Mouse (Mus musculus): ENCODE measurements around the gene Stx1b.
"Not testable (repeated sequence)": the region's sequence is repeated elsewhere in the genome, so short reads cannot be mapped to it uniquely, and the experiment has no call there.

The Stx1b gene

DNA sequence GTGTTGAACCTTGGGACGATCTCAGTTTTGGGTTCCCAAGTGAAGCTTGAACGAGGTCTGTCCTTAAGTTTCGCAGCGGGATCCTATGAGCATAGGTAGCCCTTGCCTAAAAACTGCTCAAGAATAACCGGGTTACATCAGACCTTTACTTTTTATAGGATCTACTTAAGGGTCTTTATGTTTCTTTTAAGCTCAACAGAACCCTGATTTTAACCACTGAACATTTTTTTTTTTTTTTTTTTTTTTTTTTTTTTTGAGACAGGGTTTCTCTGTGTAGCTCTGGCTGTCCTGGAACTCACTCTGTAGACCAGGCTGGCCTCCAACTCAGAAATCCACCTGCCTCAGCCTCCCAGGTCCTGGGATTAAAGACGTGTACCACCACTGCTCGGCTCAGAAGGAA is 48.5 kb downstream of the Stx1b start:
- not testable (repeated sequence) for DNase-seq

DNA sequence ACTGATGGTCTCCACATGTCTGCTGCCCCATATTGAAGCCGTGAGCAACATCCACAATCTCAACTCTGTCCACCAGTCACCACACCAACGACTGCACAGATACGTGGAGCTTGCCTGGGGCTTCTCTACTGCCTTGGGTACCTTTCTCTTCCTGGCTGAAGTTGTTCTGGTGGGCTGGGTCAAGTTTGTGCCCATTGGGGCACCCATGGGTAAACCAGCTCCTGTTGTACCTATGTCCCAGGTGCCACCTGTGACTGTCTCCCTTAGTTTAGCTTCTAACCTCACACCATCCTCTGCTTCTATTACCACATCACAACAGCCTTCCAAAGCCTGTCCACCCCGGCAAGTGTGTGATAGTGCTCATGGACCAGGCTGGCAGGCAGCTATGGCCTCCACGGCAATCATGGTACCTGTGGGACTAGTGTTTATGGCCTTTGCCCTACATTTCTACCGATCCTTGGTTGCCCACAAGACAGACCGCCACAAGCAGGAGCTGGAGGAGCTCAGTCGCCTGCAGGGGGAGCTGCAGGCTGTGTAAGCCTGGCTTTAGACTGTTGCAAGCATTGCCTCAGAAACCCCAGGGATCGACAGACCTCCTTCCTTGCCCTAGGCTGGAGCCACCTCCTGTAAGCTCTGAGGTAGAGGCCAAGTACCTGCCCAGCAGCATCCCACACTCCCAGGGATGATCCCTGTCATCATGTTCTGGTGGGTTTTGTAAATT is 50.5 kb downstream of the Stx1b start:
- peak; percentile 84 for DNase-seq

GRCm38 (mm10) chr7:127772557-127772956 is 51.8 kb downstream of the Stx1b start:
- DNase-seq = no peak

GRCm38 (mm10) chr7:127772080-127772479 is 52.3 kb downstream of the Stx1b start:
- DNase-seq = no peak

DNA sequence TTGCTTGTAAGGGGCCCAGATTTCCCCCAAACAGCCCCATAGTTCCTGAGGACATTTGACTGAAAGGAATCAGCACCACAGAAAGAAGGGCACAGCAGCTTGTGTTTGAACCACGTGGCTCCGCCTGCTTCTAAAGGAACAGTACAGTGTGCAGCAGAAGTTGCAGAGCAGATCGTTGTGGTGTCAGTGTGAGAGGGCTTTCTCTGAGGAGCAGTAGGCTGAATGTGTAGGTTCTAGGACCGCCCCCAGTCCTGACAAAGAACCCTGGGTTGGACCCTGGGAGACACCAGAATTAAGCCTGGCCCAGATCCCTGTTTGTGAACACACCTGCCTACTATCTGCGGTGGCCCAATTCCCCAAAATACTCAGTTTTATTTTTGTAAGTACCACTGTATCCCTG is 53.1 kb downstream of the Stx1b start:
- DNase-seq = no peak

DNA sequence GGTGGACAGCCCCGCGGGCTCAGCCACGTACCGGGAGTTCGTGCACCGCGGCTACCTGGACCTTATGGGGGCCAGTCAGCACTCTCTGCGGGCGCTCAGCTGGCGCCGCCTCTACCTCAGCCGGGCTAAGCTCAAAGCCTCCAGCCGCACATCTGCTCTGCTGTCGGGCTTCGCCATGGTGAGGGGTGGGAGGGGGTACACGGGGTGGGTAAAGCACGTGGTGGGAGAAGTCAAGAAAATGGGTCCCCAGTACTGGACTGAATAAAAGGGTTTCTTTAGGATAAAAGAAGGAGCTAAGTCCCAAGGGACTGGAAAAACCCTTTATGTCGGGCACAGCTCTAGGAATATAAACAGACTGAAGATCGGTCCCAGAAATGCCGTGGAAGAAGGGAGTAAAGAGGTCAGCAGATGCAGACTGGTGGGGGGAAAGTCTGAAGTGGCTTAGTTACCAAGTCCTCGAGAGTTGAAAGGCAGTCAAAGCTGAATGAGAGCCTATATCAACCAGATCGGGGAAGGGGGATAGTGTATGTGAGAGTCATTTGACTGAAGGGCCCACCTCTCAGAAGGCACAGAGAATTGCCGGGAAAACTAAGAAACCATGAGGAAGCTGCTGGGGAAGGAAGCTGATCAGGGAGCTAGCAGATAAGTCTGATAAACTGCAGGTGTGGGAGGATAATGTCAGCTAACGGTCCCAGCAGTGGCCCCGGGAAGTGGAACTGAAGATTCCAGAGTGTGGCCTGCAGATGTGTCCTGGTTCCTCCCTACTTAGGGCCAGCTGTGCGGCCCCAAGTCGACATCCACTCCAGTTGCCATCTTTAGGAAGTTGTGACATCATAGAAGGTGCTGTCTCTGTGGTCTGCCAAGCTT is 54.1 kb downstream of the Stx1b start:
- DNase-seq = no peak

GRCm38 (mm10) chr7:127769651-127770038 is 54.7 kb downstream of the Stx1b start, which contains the start of gene Orai3:
Orai3 (plus strand) TSS chr7:127769815.
- peak; percentile 82 for DNase-seq

DNA sequence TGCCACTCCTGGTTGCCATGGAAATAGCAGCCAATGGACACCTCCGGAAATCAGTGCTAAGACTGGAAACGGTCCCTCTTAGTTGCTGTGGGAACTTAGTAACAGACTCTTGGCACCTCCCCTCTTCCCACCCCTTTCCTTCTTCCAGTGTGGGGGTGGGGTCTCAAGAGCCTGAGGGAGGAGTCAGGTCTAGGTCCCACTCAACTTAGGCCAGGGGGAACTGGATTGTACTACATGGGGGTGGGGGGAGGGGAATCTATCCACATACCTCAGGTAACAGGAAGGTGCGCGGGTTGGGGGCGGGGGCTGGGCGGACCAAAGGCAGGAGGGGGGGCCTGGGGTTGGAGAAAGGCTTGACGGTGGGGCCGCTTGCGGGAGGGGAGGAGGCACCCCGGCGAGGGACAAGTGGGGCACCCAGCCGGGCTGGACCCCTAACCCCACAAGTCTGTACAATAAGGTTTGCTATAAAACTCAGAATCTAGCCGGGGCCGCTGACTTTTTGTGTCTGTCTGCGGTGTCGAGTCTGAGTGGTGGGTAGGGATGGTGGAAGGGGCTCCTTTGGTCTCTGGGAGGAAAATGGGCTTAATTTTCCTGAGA is 55.3 kb downstream of the Stx1b start:
- DNase-seq = peak; percentile 93

GRCm38 (mm10) chr7:127768346-127768996 is 55.9 kb downstream of the Stx1b start:
- DNase-seq = no peak

DNA sequence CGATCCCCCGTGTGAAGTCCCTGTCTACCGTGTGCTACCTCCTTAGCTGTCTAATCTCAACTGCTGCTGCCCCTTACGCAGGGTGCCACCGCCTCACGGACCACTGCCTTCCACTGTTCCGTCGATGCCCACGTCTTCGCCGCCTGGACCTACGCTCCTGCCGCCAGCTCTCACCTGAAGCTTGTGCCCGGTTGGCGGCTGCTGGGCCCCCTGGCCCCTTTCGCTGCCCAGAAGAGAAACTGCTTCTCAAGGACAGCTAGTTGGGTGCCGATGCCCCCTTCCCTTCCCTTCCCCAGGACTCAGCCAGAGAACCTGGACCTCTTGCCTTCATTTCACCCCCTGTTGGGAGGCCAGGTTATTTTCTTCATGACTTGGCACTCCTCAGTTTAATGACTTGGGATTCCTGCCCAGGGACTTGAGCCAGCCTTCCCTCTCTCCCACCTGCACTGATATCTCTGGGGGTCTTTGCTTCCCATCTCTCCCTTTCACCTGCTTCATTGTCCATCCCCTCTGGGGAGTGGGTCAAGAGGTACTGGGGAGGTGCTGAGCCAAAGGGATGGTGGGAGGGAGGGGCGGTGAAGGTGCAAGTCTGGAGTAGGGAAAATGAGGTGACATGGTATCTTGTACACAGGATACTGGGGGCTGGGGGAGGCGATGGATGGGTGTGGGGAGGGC is 56.5 kb downstream of the Stx1b start:
- DNase-seq = peak; percentile 63

GRCm38 (mm10) chr7:127766851-127767609 is 57.3 kb downstream of the Stx1b start:
- DNase-seq = no peak

GRCm38 (mm10) chr7:127765756-127766155 is 58.6 kb downstream of the Stx1b start:
- DNase-seq = no peak

GRCm38 (mm10) chr7:127763642-127764041 is 60.7 kb downstream of the Stx1b start:
- no peak for DNase-seq

GRCm38 (mm10) chr7:127761026-127761425 is 63.3 kb downstream of the Stx1b start:
- peak; percentile 66 for DNase-seq

GRCm38 (mm10) chr7:127760478-127760877 is 63.9 kb downstream of the Stx1b start:
- no peak for DNase-seq

- DNase-seq = no peak
These were observed 64.6 kb downstream of the Stx1b start for GRCm38 (mm10) chr7:127759716-127760115.
